Mouse (Mus musculus) olfactory bulb, adult 2 months (tissue): ENCODE measurements around the gene Pcare.

Experiments
- CTCF ChIP-seq: fragments of 200-500 bp; IDR thresholded peaks from 2 replicates; pipeline ENCODE4 v1.5.1; 2012; ENCODE audit warnings: low read depth, mild to moderate bottlenecking, low read length, moderate library complexity; ENCODE audit not compliant: insufficient read depth
- POLR2A ChIP-seq: fragments of 200-500 bp; IDR thresholded peaks from 2 replicates; pipeline ENCODE4 v1.6.1; 2012; ENCODE audit warnings: mild to moderate bottlenecking, low read depth, low read length, moderate library complexity; ENCODE audit not compliant: insufficient read depth

- TF ChIP-seq CTCF: no peak
- no peak for TF ChIP-seq POLR2A
Measured at GRCm38 (mm10) chr17:71742935-71743334, 9.8 kb downstream of the Pcare start.
